13 mouse cellular contexts compared by ENCODE assay signal in the genomic region with DNA sequence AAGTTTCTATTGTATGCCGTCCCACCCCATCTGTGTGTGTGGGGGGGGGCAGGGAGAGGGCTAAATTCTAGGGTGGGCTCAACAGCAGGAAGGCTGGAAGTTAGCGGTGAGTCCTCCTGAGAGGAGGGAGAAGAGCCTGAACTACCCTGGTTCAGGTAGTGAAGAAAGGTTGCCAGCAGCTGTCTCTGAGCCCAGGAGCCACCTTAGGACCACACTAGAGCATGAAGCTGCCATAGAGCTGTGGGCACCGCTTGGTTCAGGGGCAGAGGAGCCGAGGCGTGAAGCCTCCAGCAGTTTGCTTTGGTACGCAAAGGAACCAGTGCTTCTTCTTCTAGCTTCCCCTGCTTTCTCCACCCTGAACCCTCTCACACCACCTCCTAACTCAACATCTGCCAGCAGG. TPM values are rescaled to one million over a fixed set of nuclear protein-coding genes. Genes with fewer than 3 reads are reported as not detected.
A peak's percentile ranks its signal among the peaks of the same experiment; 100 is the strongest.
DNase-seq lines count a peak whose midpoint lies in the region; ATAC-seq lines count a peak whose summit lies in the region.
"Had no signal": no experiment of that assay in that cellular context is flagged by ENCODE, and none has a peak within 500 bp of the region (broad histone marks: within the 10 kb centered on the region; RNA-seq: fewer than 3 reads in every experiment).

No protein-coding gene starts in this region.

- peak overlapping the region; percentile 38 for H3K4me3 ChIP-seq in hindbrain, embryonic 10.5 days
- no peak overlapping the region for H3K4me3 ChIP-seq in hindbrain, embryonic 16.5 days (ENCODE audit: low read length)
- no peak overlapping the region for H3K4me3 ChIP-seq in brown adipose tissue, adult 24 weeks (ENCODE audit: insufficient read depth, low read depth, low read length)
- no peak overlapping the region for H3K4me3 ChIP-seq in hindbrain, embryonic 12.5 days
- H3K4me3 ChIP-seq in macrophage (ENCODE audit: inconsistent target): no peak overlapping the region

- WGBS in hindbrain, embryonic 10.5 days: 48% methylated on average over 6 of the region's 6 CpGs
- 42% methylated on average over 6 of the region's 6 CpGs for WGBS in hindbrain, embryonic 16.5 days
- WGBS in hindbrain, embryonic 12.5 days: 31% methylated on average over 6 of the region's 6 CpGs
- 90% methylated on average over 6 of the region's 6 CpGs for whole genome bisulfite sequencing in macrophage (ENCODE audit: missing documents)

- H3K9ac ChIP-seq in hindbrain, embryonic 16.5 days (ENCODE audit: low read depth, low read length): no peak overlapping the region
- 0 out of 2 replicates have a peak overlapping the region, but pooled peaks have one; percentile 36 for H3K9ac ChIP-seq in hindbrain, embryonic 12.5 days

- H3K9me3 ChIP-seq in hindbrain, embryonic 10.5 days: no peaks in the 10 kb centered on the region
- H3K9me3 ChIP-seq in hindbrain, embryonic 16.5 days (ENCODE audit: control insufficient read depth, low read length): no peaks in the 10 kb centered on the region
- H3K9me3 ChIP-seq in hindbrain, embryonic 12.5 days (replicated peaks): no peaks in the 10 kb centered on the region
- H3K9me3 ChIP-seq: G1E had no signal

- peaks cover 28% of the 10 kb centered on the region for H3K36me3 ChIP-seq in hindbrain, embryonic 10.5 days
- H3K36me3 ChIP-seq in hindbrain, embryonic 16.5 days (ENCODE audit: control insufficient read depth, insufficient read depth, low read length): no peaks in the 10 kb centered on the region
- H3K36me3 ChIP-seq in hindbrain, embryonic 12.5 days: peaks cover 4% of the 10 kb centered on the region; the same call in 1 of the 2 replicates
- no peaks in the 10 kb centered on the region for H3K36me3 ChIP-seq in macrophage (ENCODE audit: inconsistent target)
- H3K36me3 ChIP-seq: G1E had no signal

- H3K27ac ChIP-seq in hindbrain, embryonic 10.5 days: peak overlapping the region; percentile 94
- H3K27ac ChIP-seq in hindbrain, embryonic 16.5 days (ENCODE audit: low read depth, low read length): no peak overlapping the region
- H3K27ac ChIP-seq in brown adipose tissue, adult 24 weeks (replicated peaks; ENCODE audit: low read depth, low read length): peak overlapping the region; percentile 93
- peak overlapping the region; percentile 79 for H3K27ac ChIP-seq in hindbrain, embryonic 12.5 days
- peak overlapping the region; percentile 71; the same call in 1 of the 2 replicates for H3K27ac ChIP-seq in macrophage

- H3K4me1 ChIP-seq in hindbrain, embryonic 10.5 days (replicated peaks): peaks cover 100% of the 10 kb centered on the region
- H3K4me1 ChIP-seq in hindbrain, embryonic 16.5 days (ENCODE audit: control insufficient read depth, insufficient read depth, low read depth, low read length): peaks cover 50% of the 10 kb centered on the region
- peaks cover 30% of the 10 kb centered on the region for H3K4me1 ChIP-seq in brown adipose tissue, adult 24 weeks (ENCODE audit: control insufficient read depth, insufficient read depth, insufficient read length, low read length)
- peaks cover 91% of the 10 kb centered on the region for H3K4me1 ChIP-seq in hindbrain, embryonic 12.5 days

- no peaks in the 10 kb centered on the region for H3K79me2 ChIP-seq in macrophage (ENCODE audit: inconsistent target)

- no peak for ATAC-seq in hindbrain, embryonic 16.5 days
- ATAC-seq in hindbrain, embryonic 12.5 days (ENCODE audit: low FRiP score): no peak
- ATAC-seq: inflammation-experienced regulatory T-cells, adult 6 months had no signal

- no peak for DNase-seq in hindbrain, embryonic 10.5 days (ENCODE audit: low spot score)
- DNase-seq in cerebellum, adult 9-11 months: no peak
- no peak for DNase-seq in kidney, adult 8-10 months
- DNase-seq in spleen, postnatal 4 days (ENCODE audit: low spot score in 2 of 2): no peak
- DNase-seq: thymus, postnatal 14 days had no signal

- H3K27me3 ChIP-seq in hindbrain, embryonic 10.5 days (ENCODE audit: insufficient read depth, poor library complexity, severe bottlenecking): peaks cover 6% of the 10 kb centered on the region
- H3K27me3 ChIP-seq in hindbrain, embryonic 16.5 days (replicated peaks; ENCODE audit: control insufficient read depth, insufficient read depth, low read length): no peaks in the 10 kb centered on the region
- no peaks in the 10 kb centered on the region for H3K27me3 ChIP-seq in hindbrain, embryonic 12.5 days

- no peak overlapping the region for H3K4me2 ChIP-seq in hindbrain, embryonic 16.5 days (ENCODE audit: low read length)
- peak overlapping the region; percentile 43 for H3K4me2 ChIP-seq in hindbrain, embryonic 12.5 days (replicated peaks)

RNA-seq across cellular contexts. Expression of a gene that starts 12.7 kb away (rescaled TPM):
- polyA plus RNA-seq in hindbrain, embryonic 10.5 days (2016; fragmentation: Nextera tagmentation; extraction: Ambion mirVana): 109 and 143 TPM in 2 replicates
- polyA plus RNA-seq in hindbrain, embryonic 16.5 days (2015; fragmentation: Nextera tagmentation; extraction: Ambion mirVana): 15.6 and 20.2 TPM in 2 replicates
- polyA plus RNA-seq in brown adipose tissue, adult 24 weeks (2012; ENCODE audit: insufficient read depth, insufficient read length, missing spikeins): 7.6 and 8.4 TPM in 2 replicates
- polyA plus RNA-seq in hindbrain, embryonic 12.5 days (2016; fragmentation: Nextera tagmentation; extraction: Ambion mirVana): 136 and 153 TPM in 2 replicates
- total RNA-seq in macrophage (2018; cell fraction: chromatin; rRNA removed): 1 to 10 TPM in 18 of 26 experiments, under 1 TPM in 8; 0.29 to 7.7 (median 2.5) TPM
- 1 to 10 TPM in 21 of 26 experiments, under 1 TPM in 5; 0.78 to 4.0 (median 1.5) TPM for total RNA-seq in macrophage (2018; cell fraction: cytosol; rRNA removed)
- total RNA-seq in macrophage (2018; cell fraction: nucleus; rRNA removed): 1 to 10 TPM in 19 of 26 experiments, under 1 TPM in 7; 0.52 to 6.5 (median 2.2) TPM
- polyA plus RNA-seq in macrophage (2018): 0.35 to 2.8 TPM (median 2.5 TPM) in 3 replicates
- polyA plus RNA-seq: inflammation-experienced regulatory T-cells, adult 6 months had no signal

RNA-seq across cellular contexts. Expression of a gene that starts 16.4 kb away (rescaled TPM):
- polyA plus RNA-seq in hindbrain, embryonic 10.5 days (2016; fragmentation: Nextera tagmentation; extraction: Ambion mirVana): 0.91 and 0.95 TPM in 2 replicates
- polyA plus RNA-seq in hindbrain, embryonic 16.5 days (2015; fragmentation: Nextera tagmentation; extraction: Ambion mirVana): 150 and 186 TPM in 2 replicates
- not detected in 2 replicates for polyA plus RNA-seq in brown adipose tissue, adult 24 weeks (2012; ENCODE audit: insufficient read depth, insufficient read length, missing spikeins)
- polyA plus RNA-seq in hindbrain, embryonic 12.5 days (2016; fragmentation: Nextera tagmentation; extraction: Ambion mirVana): 1.7 and 1.9 TPM in 2 replicates
- total RNA-seq in macrophage (2018; cell fraction: chromatin; rRNA removed): not detected
- total RNA-seq in macrophage (2018; cell fraction: cytosol; rRNA removed): not detected
- total RNA-seq in macrophage (2018; cell fraction: nucleus; rRNA removed): not detected
- polyA plus RNA-seq in macrophage (2018): not detected in 3 replicates
- total RNA-seq: common myeloid progenitor, adult 5-6 weeks; G1E had no signal
- polyA plus RNA-seq: G1E; inflammation-experienced regulatory T-cells, adult 6 months had no signal

RNA-seq across cellular contexts. Expression of a gene that starts 35.2 kb away (rescaled TPM):
- 956 and 1,072 TPM in 2 replicates for polyA plus RNA-seq in hindbrain, embryonic 10.5 days (2016; fragmentation: Nextera tagmentation; extraction: Ambion mirVana)
- 49.1 and 52.4 TPM in 2 replicates for polyA plus RNA-seq in hindbrain, embryonic 16.5 days (2015; fragmentation: Nextera tagmentation; extraction: Ambion mirVana)
- polyA plus RNA-seq in brown adipose tissue, adult 24 weeks (2012; ENCODE audit: insufficient read depth, insufficient read length, missing spikeins): not detected in 2 replicates
- polyA plus RNA-seq in hindbrain, embryonic 12.5 days (2016; fragmentation: Nextera tagmentation; extraction: Ambion mirVana): 384 and 396 TPM in 2 replicates
- total RNA-seq in macrophage (2018; cell fraction: chromatin; rRNA removed): 10 to 100 TPM in 1 of 26 experiments, not detected in 25; 12.5 TPM
- total RNA-seq in macrophage (2018; cell fraction: cytosol; rRNA removed): under 1 TPM in 1 of 26 experiments, not detected in 25; 0.24 TPM
- total RNA-seq in macrophage (2018; cell fraction: nucleus; rRNA removed): 1 to 10 TPM in 2 of 26 experiments, under 1 TPM in 3, not detected in 21; 0.61 to 3.5 (median 0.93) TPM
- not detected in 3 replicates for polyA plus RNA-seq in macrophage (2018)
- total RNA-seq: adrenal gland, postnatal 14 days had no signal
- polyA plus RNA-seq: G1E; inflammation-experienced regulatory T-cells, adult 6 months had no signal

RNA-seq across cellular contexts. Expression of a gene that starts 43.8 kb away (rescaled TPM):
- 0.11 and 0.14 TPM in 2 replicates for polyA plus RNA-seq in hindbrain, embryonic 10.5 days (2016; fragmentation: Nextera tagmentation; extraction: Ambion mirVana)
- 0.30 and 0.66 TPM in 2 replicates for polyA plus RNA-seq in hindbrain, embryonic 16.5 days (2015; fragmentation: Nextera tagmentation; extraction: Ambion mirVana)
- polyA plus RNA-seq in brown adipose tissue, adult 24 weeks (2012; ENCODE audit: insufficient read depth, insufficient read length, missing spikeins): not detected in 2 replicates
- polyA plus RNA-seq in hindbrain, embryonic 12.5 days (2016; fragmentation: Nextera tagmentation; extraction: Ambion mirVana): 0.30 and 0.33 TPM in 2 replicates
- total RNA-seq in macrophage (2018; cell fraction: chromatin; rRNA removed): not detected
- total RNA-seq in macrophage (2018; cell fraction: cytosol; rRNA removed): not detected
- total RNA-seq in macrophage (2018; cell fraction: nucleus; rRNA removed): not detected
- polyA plus RNA-seq in macrophage (2018): not detected in 3 replicates
- total RNA-seq: adrenal gland, postnatal 14 days; common myeloid progenitor, adult 5-6 weeks; G1E had no signal
- polyA plus RNA-seq: G1E; inflammation-experienced regulatory T-cells, adult 6 months had no signal

RNA-seq across cellular contexts. Expression of a gene that starts 53.1 kb away (rescaled TPM):
- 18.9 and 20.9 TPM in 2 replicates for polyA plus RNA-seq in hindbrain, embryonic 10.5 days (2016; fragmentation: Nextera tagmentation; extraction: Ambion mirVana)
- polyA plus RNA-seq in hindbrain, embryonic 16.5 days (2015; fragmentation: Nextera tagmentation; extraction: Ambion mirVana): 20.5 and 24.8 TPM in 2 replicates
- 4.5 and 6.7 TPM in 2 replicates for polyA plus RNA-seq in brown adipose tissue, adult 24 weeks (2012; ENCODE audit: insufficient read depth, insufficient read length, missing spikeins)
- polyA plus RNA-seq in hindbrain, embryonic 12.5 days (2016; fragmentation: Nextera tagmentation; extraction: Ambion mirVana): 22.1 and 22.5 TPM in 2 replicates
- 10 to 100 TPM; 14.1 to 87.0 (median 47.6) TPM for total RNA-seq in macrophage (2018; cell fraction: chromatin; rRNA removed)
- total RNA-seq in macrophage (2018; cell fraction: cytosol; rRNA removed): 1 to 10 TPM; 1.9 to 6.5 (median 3.8) TPM
- 10 to 100 TPM; 10.9 to 60.1 (median 31.0) TPM for total RNA-seq in macrophage (2018; cell fraction: nucleus; rRNA removed)
- 6.4 to 10.6 TPM (median 7.0 TPM) in 3 replicates for polyA plus RNA-seq in macrophage (2018)

Comparison
In these comparisons a context has a peak if more than half of its experiments do, and no peak if none do; other contexts are left out.
1. RNA of a gene that starts 16.4 kb away (polyA plus RNA-seq): 150 to 186 TPM in hindbrain, embryonic 16.5 days; 1.7 to 1.9 TPM in hindbrain, embryonic 12.5 days, 0.91 to 0.95 TPM in hindbrain, embryonic 10.5 days, not detected in brown adipose tissue, adult 24 weeks and not detected in macrophage; every median in the first group is over 10 times any median in the second.
2. RNA of a gene that starts 35.2 kb away (polyA plus RNA-seq): 956 to 1,072 TPM in hindbrain, embryonic 10.5 days, 384 to 396 TPM in hindbrain, embryonic 12.5 days and 49.1 to 52.4 TPM in hindbrain, embryonic 16.5 days; not detected in brown adipose tissue, adult 24 weeks and not detected in macrophage; every median in the first group is over 10 times any median in the second.